Comparison of ENCODE assay signal across 8 mouse cellular contexts in genomic region chr1:133163820-133164431, GRCm38 (mm10). TPM values are rescaled to one million over a fixed set of nuclear protein-coding genes. Genes with fewer than 3 reads are reported as not detected.
DNase-seq lines count a peak whose midpoint lies in the region; ATAC-seq lines count a peak whose summit lies in the region.

TSS of gene Plekha6 (plus strand) at chr1:133164210.

- H3K27ac ChIP-seq in heart, embryonic 13.5 days (replicated peaks) = no peak within 1 kb of the TSS
- no peak within 1 kb of the TSS for H3K27ac ChIP-seq in lung, embryonic 16.5 days (ENCODE audit: low read length)

- H3K4me1 ChIP-seq in heart, embryonic 13.5 days = peaks cover 33% of the 10 kb centered on the region
- peaks cover 19% of the 10 kb centered on the region for H3K4me1 ChIP-seq in lung, embryonic 16.5 days (replicated peaks; ENCODE audit: control insufficient read depth, insufficient read depth, low read length)

- no peaks in the 10 kb centered on the region for H3K9me3 ChIP-seq in heart, embryonic 13.5 days
- no peaks in the 10 kb centered on the region for H3K9me3 ChIP-seq in lung, embryonic 16.5 days (ENCODE audit: control insufficient read depth, low read length)

- no peak for ATAC-seq in heart, embryonic 13.5 days (ENCODE audit: extremely low read depth, insufficient number of reproducible peaks, low FRiP score, low TSS enrichment)
- 0 out of 2 replicates have a peak, but pooled peaks have one; percentile 23 for ATAC-seq in lung, embryonic 16.5 days (ENCODE audit: low read depth)

- H3K4me3 ChIP-seq in heart, embryonic 13.5 days = peak within 1 kb of the TSS; percentile 58
- H3K4me3 ChIP-seq in lung, embryonic 16.5 days (ENCODE audit: low read length) = peak within 1 kb of the TSS; percentile 59

- H3K4me2 ChIP-seq in heart, embryonic 13.5 days = peak within 1 kb of the TSS; percentile 92
- peak within 1 kb of the TSS; percentile 98 for H3K4me2 ChIP-seq in lung, embryonic 16.5 days (ENCODE audit: low read depth, low read length)

- WGBS in heart, embryonic 13.5 days = under 1% methylated on average over 67 of the region's 68 CpGs
- 0% methylated on average over 56 of the region's 68 CpGs for WGBS in lung, embryonic 16.5 days

- H3K9ac ChIP-seq in heart, embryonic 13.5 days = peak within 1 kb of the TSS; percentile 80
- peak within 1 kb of the TSS; percentile 62 for H3K9ac ChIP-seq in lung, embryonic 16.5 days (ENCODE audit: low read length)

- DNase-seq in urinary bladder, postnatal 14 days (ENCODE audit: low spot score) = peak; percentile 51
- no peak for DNase-seq in urinary bladder, postnatal 4 days (ENCODE audit: low spot score in 2 of 2)
- peak; percentile 58 for DNase-seq in embryo, embryonic 10.5 days (ENCODE audit: low spot score)
- peak; percentile 58 for DNase-seq in kidney, postnatal 14 days
- peak; percentile 68 for DNase-seq in retina, postnatal 1 day
- no peak for DNase-seq in adipocyte (ENCODE audit: low spot score)

- no peaks in the 10 kb centered on the region for H3K36me3 ChIP-seq in heart, embryonic 13.5 days
- no peaks in the 10 kb centered on the region for H3K36me3 ChIP-seq in lung, embryonic 16.5 days (ENCODE audit: control insufficient read depth, insufficient read depth, low read length)

- H3K27me3 ChIP-seq in heart, embryonic 13.5 days (replicated peaks) = peaks cover 86% of the 10 kb centered on the region
- peaks cover 36% of the 10 kb centered on the region for H3K27me3 ChIP-seq in lung, embryonic 16.5 days (ENCODE audit: control insufficient read depth, insufficient read depth, low read depth, low read length)

RNA-seq across cellular contexts. Expression of gene Plekha6, which starts in this region (rescaled TPM):
- 10.6 and 10.7 TPM in 2 replicates for polyA plus RNA-seq in heart, embryonic 13.5 days (2015; fragmentation: Nextera tagmentation; extraction: Ambion mirVana)
- 8.0 and 8.3 TPM in 2 replicates for polyA plus RNA-seq in lung, embryonic 16.5 days (2015; fragmentation: Nextera tagmentation; extraction: Ambion mirVana)

Comparison
In these comparisons a context has a peak if more than half of its experiments do, and no peak if none do; other contexts are left out.
1. DNase-seq: peak in urinary bladder, postnatal 14 days (single experiment), embryo, embryonic 10.5 days (single experiment), kidney, postnatal 14 days (single experiment) and retina, postnatal 1 day (single experiment); none in urinary bladder, postnatal 4 days (0 of 2) and adipocyte (single experiment).